Mouse (Mus musculus) gonadal fat pad, adult 2 months (tissue): Measurements from ENCODE around the gene Gm20388. TPM values are rescaled to one million over a fixed set of nuclear protein-coding genes. Genes with fewer than 3 reads are reported as not detected.

ENCODE experiments used
- DNase-seq: peaks from one replicate; pipeline ENCODE4 v3.0.0-alpha.2; 2012; ENCODE audit warnings: low read depth
- polyA plus RNA-seq: library from polyadenylated mRNA; depleted of rRNA; stranded (reverse); fragments of >200 nt; gene quantifications from 2 replicates; pipeline ENCODE4 v1.2.3, GENCODE M21; 2012

Gm20388 gene
- polyA plus RNA-seq, 1 experiment = 119 TPM

DNA sequence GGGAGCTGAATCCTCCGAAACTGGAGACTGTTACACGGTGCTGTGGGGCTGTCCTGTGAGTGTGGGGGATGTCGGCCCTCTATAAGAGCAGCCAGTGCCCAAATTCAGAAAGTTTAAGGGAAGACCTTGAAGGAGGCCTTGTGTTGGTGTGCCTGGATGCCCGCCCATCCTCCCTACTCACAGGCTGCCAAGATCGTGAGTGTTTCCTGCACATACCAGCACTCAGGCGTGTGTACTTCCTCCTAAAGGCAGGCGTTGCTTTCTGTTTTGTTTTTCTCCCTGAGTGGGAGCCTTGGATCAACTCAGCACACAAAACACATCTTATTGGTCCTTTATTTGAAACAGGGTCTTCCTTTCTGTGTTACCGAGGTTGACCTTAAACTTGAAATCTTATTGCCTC lies 3431.6 kb downstream of the Gm20388 start:
- no peak for DNase-seq

DNA sequence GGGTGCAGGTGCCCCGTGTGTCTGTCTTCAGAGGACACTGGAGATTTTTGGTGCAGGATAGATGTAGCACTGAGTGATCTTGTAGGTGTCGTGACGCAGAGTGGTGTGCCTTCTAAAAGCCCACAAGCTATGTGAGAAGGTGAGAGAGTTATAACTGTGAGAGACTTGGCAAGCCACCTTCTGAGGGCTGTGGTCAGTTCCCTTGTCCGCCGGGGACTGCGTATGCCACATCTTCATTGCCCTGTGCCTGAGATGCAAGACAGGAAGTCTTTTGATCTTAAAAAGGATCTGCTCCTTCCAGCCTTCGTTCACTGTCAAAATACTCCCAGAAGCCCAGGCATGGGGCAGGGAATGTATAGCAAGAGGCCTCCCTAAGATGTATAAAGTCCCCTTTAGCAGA lies 3432.3 kb downstream of the Gm20388 start:
- DNase-seq = no peak

DNA sequence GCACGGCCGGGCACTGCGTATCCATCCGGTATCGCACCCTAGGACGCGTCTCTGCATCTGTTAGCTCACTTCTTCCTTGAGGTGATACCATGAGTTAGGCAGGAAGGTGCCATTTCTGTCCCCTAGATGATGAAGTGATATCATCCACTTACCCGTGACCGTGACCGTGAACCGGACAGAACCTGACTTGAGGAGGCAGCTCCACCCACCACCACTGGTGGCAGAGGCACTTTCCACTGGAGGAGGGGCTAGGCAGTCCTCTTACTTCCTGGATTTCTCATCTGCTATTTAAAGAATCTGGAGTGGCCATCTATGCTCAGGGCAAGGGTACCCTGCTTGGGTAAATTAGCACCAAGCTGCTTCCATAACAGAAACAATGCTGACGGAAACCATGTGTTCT lies 3432.8 kb downstream of the Gm20388 start:
- no peak for DNase-seq

DNA sequence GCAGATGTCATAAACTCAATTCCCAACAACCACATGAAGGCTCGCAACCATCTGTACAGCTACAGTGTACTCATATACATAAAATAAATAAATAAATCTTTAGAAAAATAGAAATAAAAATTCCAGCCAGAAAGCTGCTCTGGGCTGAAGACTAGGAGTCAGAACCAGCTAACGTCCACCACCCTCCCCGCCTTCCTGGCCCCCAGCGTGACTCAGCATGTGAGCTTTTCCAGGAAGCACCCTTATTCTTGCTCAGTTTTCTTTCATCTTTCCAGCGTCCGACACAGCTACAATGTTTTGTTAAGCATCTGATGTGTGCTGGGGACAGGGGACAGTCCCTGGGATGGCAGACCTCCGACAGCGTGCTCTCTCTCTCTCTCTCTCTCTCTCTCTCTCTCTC lies 3434.5 kb downstream of the Gm20388 start:
- no peak for DNase-seq

DNA sequence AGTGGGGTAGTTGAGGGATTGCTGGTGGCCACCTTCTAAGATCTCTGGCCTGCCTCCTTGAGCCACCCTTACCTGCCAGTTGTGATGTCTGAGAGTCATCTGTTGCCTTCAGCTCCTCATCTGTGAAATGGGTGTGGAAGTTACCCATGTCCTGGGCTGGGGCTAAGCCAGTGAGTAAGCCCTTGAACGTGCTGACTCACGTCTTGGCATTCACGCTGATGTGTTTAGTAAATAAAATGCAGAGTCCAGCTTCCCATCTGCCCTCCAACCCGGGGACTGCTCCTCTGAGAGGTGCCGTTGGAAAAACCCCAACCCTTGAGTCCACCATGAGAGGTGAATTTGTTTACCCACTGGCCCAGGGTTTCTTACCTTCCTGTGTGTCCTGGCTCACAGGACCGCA lies 3435.2 kb downstream of the Gm20388 start:
- DNase-seq = no peak

DNA sequence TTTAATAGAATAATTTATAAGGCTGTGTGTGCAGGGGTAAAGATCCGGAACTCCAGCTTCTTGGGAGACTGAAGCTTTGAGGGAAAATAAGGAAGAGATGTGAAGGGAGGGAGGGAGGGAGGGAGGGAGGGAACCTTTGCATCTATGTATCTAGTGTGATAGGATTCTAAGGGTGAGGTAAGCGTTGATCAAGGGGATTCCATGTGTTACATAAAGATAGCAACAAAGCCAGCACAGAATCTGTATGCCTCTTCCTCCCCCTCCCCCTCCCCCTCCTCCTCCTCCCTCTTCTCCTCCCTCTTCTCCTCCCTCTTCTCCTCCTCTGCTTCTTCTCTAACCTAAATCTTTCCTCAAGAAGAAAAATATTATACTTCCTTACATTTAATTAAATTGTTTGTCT lies 3436.7 kb downstream of the Gm20388 start:
- no peak for DNase-seq

DNA sequence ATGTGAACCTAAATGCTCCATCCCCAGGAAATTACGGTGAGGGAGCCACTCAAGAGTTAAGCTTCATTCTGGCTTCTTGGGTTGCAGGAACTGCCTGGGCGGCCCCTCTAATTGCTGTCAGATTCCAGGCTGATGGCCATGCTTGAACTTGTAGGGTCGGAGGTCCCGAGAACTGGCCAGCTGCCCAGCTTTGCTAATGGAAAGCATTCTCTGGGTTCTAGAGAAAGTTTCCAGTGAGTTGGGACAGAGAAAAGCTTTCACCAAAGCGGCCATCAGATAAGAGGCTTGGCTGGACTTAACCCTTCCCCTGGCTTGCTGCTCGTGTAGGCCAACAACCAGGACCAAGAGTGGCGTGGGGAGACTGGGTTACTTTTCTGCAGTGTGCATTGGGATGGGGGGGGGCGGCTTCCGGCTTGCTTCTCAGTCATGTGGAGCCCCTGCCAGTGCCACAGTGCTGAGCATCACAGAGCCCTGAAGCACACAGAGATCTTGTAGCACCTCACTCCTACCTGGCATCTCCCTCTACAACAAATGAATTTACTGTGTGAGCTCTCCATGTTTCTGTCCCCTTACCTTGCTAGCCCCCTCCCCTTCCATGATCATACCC lies 3437.7 kb downstream of the Gm20388 start:
- no peak for DNase-seq

DNA sequence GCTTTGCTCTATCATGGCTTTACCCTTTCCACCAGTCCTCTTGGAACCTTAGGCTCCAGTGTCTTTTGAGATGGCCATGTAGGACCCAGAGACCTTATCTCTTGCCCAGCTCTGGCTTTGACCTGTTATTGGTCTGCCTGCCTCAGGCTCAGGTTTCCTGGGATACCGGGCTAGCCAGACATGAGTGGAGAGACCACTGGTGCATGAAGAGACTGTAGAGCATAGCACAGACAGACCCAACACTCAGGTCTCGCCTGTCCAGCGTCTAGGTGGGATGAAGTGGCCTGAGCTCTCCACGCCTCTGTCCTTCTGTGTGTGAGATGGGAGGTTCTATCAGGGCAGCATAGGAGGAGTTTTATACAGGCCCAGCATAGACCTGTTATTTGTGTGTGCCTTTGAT lies 3438.4 kb downstream of the Gm20388 start:
- DNase-seq = no peak

DNA sequence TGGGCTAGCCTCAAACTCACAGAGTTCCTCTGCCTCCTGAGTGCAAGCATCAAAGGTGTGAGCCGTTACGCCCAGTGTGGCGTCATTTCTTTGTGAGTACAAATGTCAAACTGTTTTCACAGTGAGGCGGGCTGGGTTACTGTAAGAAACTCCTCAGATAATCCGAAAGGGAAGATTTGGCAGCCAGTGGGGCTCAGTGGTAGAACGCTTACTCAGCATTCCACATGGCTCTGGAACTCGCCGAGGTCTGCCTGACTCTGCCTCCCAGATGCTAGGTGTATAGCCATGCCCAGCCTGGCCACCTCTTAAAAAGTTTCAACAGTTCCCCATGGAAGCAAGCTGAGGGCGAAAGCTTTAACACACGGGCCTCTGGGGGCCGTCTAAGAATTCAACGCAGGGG lies 3441.5 kb downstream of the Gm20388 start:
- DNase-seq = no peak

DNA sequence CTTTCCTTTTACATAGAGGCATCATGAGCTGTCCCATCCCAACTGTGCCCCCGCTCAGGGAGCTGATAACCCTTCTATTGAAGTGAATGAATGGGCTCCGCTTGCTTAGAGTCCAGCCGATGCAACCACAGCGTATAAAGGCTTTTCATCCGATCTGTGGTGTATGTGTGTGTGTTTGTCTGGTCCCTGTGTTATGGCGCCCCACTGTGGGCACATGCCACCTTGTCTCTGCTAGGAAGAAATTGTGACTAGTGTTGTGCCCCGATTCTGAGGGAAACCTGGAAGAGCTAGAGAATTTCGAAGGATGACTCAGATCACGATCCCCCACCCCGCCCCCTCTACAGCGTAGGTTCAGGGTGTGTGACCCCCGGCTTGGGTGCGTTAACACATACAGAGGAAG lies 3442.1 kb downstream of the Gm20388 start:
- DNase-seq = no peak

DNA sequence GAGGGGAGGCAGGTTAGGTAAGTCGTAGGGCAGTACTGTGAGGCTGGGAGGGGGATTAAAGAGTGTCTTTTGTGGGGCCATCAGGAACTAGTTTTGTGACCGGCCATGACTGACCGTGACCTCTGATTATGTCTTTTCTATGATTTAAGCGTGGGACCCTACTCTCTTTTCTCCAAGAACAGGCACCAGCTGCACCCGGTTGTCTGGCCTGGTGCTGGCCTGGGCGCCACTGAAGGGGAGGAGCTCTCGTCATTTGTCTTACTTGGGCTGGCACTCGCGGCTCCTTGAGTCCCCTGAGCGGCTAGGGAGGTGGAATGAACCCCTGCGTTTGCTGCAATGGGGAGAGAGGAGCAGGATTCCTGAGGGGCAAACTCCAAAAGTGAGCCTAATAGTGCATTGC lies 3442.6 kb downstream of the Gm20388 start:
- no peak for DNase-seq

DNA sequence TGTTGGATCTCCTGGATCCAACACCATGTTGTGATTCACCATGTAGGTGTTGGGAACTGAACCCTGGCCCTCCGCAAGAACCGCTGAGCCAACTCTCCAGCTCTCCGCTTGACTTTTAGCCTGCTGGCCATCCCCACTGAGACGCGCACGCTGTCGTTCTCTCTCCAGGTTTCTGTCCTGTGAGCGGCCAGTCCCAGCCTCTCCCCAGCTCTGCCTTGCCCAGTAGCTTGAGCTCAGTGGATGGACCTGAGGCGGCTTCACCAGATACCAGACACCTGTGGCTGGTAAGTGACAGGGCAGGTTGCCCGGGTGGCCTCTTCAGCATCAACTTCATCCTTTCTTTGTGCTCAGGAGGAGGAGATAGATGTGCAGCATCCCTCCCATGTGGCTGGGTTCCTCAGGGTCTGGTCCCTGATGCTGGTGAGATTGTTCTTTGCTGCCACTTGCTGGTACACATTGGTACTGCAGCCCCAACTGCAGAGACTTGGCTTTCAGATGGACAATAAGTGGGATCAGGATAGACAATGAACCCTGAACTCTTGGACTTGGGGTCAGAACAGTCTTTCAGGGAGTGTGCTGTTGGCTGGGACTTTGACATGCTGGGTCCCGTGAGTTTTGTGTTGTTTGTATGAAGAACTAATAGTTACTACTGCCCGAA lies 3450.6 kb downstream of the Gm20388 start:
- no peak for DNase-seq

DNA sequence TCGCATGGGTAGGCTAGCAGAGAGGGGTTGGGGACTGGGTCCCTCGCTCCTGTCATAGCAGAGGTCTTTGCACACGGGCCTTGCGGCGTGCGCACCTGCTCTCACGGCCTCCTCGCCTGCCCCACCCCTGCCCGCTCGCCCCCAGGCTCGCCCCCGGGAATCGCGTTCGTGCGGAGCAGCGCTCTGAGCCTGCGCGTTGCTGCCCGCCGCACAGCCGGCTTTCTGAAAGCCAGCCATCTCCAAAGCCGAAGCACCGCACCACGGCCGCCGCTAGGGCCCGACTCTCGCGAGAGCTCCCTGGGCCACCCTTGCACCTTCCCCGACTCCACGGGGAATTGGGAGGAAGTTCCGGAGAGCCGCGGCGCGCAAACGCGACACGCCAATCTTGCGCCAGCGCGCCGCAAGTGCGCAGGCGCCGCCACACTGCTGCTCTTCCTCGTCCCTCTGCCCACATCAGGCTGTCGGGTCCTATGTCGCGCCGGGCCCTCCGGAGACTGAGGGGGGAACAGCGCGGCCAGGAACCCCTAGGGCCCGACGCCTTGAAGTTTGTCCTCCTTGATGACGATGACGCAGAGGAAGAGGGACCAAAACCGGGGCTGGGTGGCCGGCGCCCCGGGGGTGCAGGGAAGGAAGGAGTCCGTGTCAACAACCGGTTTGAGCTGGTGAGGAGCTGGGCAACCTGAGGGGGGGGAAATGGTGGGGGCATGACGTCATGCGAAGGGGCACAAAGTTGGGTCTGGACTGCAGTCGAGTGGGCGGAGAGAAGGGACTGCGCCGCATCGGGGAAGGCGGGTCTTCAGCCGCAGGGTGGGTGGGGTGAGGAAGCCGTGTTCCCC lies 3463.0 kb downstream of the Gm20388 start, which contains the start of gene Tcf25:
Tcf25 (plus strand) TSS at position 351 of the 836 bp plus-strand sequence.
- peak; percentile 37 for DNase-seq

DNA sequence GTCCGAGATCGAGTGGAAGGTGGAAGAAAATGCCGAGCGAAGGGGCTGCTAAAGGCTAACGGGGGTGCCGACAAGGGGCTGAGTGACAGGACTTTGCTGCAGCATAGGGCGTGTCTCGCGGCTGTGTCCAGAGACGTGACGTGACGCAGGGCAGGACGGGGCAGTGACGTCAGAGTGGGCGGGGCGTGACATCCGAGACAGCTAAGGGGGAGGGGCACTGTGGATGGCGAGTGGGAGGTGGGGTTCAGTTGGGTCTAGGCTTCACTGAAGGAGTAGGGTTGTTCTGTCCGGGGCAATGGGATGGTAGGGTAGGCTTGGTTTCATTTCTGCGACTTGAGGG lies 3463.6 kb downstream of the Gm20388 start:
- DNase-seq = no peak

DNA sequence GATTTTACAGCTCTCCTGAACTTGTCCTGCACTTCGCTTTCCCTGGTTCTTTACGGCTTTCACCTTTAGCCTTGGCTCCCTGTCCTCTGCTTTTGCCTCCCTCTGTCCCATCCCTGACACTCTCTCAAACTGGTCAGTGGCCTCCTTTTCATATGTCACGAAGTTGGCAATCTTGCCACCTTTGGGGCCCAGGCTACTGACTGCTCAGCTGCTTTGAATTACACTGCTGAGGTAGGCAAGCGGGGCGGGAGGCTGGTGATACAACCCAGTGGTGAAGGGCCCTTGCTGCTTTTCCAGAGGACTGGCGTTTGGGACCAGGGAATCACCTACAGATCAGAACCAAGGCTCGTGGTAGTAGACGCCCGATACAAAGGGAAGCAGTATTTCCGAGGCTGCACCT lies 3465.1 kb downstream of the Gm20388 start:
- no peak for DNase-seq

DNA sequence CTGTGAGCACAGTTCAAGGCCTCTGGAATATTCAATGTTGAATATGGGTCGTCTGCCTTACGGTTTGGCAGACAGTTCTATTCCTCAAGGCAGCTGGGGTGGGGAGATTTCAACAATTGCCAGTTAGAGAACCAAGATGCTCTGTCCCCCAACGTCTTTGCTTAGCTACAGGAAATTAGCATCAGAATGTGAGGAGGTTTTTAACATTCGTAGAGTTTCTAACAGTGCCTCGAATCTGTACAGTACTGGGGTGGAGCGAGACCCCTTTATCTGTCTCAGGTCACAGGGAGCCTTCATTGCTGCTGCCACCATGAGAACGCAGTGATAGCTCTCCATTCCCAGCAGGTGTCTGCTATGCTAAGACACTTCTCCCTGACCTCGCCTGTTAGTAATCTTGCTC lies 3465.5 kb downstream of the Gm20388 start:
- no peak for DNase-seq

DNA sequence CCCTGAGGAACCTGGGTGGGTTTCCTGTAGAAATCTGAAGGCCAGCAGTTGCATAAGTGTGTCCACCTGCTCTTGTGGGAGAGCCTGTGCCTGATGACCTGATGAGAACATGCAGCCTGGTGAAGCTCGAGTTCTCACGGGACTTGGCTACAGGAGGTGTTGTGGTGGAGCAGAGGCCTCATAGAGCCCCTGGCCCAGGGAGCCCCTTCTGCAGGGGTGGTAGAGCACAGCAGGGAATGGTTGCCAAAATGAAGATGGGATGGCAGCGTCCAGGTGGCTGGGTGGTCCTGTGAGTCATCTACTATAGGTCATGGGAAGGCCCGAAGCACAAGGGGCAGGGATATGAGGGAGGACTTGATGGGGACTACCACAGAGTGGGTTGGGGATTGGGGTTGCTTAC lies 3471.1 kb downstream of the Gm20388 start:
- no peak for DNase-seq

DNA sequence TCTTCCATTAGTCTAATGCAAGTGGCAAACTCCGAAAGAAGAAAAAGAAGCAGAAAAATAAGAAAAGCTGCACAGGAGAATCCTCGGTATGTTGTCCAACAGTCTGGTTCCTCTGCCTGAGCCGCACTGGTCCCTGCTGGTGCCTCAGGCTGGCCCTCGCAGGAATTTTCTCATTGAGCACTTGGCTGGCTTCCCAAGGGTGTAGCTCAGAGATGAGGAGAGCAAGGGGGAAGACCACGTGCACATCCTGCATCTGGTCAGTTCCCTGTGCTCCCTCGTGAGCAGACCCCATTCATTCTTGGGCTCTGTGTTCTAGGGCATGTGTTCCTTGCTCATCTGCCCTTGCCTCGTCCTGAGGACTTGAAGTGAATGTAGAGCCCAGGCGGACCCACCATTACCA lies 3471.9 kb downstream of the Gm20388 start:
- no peak for DNase-seq

DNA sequence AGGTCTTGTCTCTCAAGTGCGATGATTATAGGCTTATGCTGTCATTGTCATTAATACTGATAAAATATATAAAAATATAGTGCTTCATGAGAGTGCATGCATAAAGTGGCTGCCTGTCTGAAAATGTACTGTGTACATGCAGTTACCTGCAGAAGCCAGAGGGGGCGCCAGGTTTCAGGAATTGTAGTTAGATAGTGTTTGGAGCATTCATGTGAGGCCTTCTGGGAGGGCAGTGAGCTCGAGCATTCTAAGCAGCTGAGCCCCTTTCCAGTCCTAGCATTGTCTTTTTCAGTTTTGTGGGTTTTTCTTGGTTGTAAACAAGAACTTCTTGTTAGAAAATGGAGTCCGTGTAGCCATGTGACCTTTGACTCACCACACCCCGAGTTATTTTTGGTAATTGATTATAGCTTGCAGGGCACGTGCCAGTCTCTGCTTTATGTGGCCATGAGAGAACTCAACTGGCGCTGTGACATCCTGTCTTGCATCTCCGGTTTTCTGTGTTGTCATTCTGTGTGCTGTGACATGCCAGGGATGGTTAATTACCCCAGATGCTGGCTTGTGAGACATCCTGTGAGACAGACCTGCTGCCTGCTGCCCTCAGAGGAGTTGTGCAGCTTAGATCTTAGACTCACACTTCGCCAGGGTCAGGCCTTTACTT lies 3474.4 kb downstream of the Gm20388 start:
- DNase-seq = no peak

DNA sequence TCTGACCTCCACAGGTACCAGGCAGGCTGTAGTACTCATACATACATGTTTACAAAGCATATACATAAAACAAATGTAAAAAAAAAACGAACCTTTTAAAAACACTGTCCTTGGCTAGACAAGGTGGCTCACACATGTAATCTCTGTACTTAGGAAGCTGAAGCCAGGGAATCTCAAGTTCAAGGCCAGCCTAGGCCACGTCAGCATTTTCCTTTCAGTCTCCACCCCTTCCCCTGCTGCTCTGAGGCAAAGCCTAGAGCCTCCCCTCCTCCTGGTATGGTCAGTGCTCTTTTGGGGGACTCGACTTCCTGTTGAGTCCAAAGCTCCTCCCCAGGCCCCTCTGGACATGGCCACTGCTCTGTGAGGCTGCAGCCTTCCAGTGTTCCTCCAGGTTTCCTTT lies 3476.4 kb downstream of the Gm20388 start:
- no peak for DNase-seq

DNA sequence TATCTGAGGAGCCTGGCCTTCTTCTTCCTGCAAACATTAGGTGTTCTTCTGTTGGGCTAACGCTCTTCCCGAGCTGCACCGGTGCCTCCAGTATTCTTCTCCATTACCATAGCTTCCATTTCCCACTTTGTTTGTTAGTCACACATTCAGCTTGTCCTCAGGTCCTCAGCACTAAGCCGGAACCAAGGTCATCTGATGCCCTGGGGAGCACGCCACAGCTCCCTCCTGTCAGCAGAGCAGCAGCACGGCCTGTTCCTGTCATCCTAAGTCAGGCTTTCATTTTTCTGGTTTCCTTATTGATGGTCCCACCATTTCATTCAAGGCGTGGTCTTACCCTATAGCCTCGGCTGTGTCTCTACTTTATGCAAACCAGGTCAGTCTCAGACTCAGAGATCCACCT lies 3477.2 kb downstream of the Gm20388 start:
- no peak for DNase-seq

DNA sequence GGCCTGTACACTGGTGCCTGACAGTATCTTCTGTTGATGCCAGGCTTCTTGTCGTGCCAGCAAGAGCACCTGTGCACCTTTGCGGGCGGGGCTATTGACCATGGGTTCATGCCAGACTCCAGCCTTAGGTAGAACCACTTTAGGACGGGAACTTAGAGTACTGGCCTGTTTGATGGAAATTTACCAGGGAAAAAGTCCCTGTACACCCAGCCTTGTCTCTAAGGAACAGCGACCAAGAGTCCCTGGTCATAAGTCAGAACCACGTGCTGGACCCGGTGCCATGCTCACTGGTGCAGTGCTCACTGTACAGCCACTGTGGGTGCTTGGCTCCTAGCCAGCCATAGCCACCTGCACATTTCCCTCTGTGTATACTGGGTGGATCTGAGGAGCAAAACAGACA lies 3478.4 kb downstream of the Gm20388 start:
- peak; percentile 30 for DNase-seq

DNA sequence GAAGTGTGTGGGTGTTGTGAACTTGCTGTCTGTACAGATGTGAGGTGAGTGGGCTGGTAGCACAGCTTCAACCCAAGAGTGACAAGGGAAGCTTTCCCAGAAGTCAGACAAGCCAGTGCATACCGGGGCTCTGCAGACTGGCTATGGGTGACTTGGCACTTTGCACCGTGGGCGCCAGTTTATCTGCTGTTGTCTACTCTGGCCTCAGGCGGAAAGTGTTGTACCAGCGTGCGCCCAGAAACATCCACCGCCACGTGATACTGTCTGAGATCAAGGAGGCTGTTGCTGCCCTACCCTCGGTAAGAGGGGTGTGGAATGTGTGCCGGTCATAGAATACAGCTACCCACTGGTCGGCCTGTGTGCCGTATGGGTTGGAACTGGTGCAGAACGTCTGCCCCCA lies 3487.7 kb downstream of the Gm20388 start:
- DNase-seq = no peak
